Mouse (Mus musculus) ES-E14 (cell line): ENCODE measurements around the gene Gopc.

Source experiments
- ZC3H11A ChIP-seq: IDR thresholded peaks from 2 replicates; pipeline ENCODE4 v1.6.1; 2012; ENCODE audit warnings: low read depth, mild to moderate bottlenecking, inconsistent platforms, low read length, borderline replicate concordance
- ZNF384 ChIP-seq: IDR thresholded peaks from 2 replicates; pipeline ENCODE4 v1.6.1; 2012; ENCODE audit warnings: low read depth, low read length, inconsistent platforms

DNA sequence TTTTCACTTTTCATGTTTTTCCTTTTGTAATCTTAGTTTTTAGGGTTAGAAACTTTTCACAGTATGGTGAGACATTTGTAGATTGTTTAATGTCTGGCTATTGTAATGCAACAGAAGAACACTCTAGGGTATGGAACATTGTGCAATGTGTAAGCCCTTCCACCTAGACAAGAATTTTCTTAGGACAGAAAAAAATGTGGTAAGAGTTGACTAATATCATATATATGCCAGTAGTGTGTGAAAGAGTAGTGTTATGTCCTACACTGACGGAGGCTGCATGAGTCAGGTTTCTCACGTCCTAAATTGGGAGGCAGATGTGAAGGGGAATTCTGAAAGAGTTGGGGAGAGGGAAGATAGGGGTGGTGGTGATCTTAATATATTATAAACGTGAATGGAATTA lies 17.8 kb upstream of the Gopc start:
- TF ChIP-seq ZC3H11A = no peak
- no peak for TF ChIP-seq ZNF384
